Mouse (Mus musculus): ENCODE results near the gene Scmh1. TPM values are rescaled to one million over a fixed set of nuclear protein-coding genes. Genes with fewer than 3 reads are reported as not detected.

The Scmh1 gene
- total and polyA plus RNA-seq, 3 experiments, result 48.1 to 67.9 (median 53.1) TPM

DNA sequence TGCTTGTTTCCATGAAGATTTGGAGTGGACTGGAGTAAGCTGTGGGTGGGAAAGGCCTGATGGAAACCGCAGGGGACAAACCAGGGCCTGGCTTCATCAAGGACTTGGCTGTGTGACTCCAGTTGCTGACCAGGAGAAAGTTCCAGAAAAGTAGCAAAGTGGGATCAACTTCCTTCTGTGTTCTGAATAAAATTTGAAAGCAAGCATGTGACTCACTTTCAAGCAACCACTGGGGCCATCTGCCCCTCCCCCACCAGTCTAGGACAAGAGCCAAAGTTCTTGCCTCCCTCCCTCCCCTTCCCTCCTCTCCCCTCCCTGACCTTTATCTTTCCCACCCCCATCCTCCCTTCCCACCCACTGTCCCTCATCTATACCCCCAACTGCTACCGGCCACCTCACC, 35.9 kb upstream of the Scmh1 start:
- intact Hi-C loops (cut with DNase I), result no loop called here
- Histone ChIP-seq H3K27ac (peak overlapping the region; percentile 5), H3K27me3 (ENCODE audit: control insufficient read depth, insufficient read depth, low read length) (no peaks in the 10 kb centered on the region), H3K9ac (ENCODE audit: low read depth, low read length) (no peak overlapping the region), H3K4me3 (no peak overlapping the region), H3K79me2 (replicated peaks; ENCODE audit: control insufficient read depth, insufficient read depth, low read length) (no peaks in the 10 kb centered on the region), H3K4me1 (ENCODE audit: control insufficient read depth, insufficient read depth, low read length) (peaks cover 3% of the 10 kb centered on the region), H3K36me3 (ENCODE audit: control insufficient read depth, insufficient read depth, low read length) (no peaks in the 10 kb centered on the region)
- 41% methylated on average over 2 of the region's 2 CpGs for WGBS
- no peak for TF ChIP-seq EP300 (IDR thresholded peaks at IDR 0.05; ENCODE audit: insufficient read depth, low read depth, low read length)
- peak; percentile 41 to 52 for DNase-seq

DNA sequence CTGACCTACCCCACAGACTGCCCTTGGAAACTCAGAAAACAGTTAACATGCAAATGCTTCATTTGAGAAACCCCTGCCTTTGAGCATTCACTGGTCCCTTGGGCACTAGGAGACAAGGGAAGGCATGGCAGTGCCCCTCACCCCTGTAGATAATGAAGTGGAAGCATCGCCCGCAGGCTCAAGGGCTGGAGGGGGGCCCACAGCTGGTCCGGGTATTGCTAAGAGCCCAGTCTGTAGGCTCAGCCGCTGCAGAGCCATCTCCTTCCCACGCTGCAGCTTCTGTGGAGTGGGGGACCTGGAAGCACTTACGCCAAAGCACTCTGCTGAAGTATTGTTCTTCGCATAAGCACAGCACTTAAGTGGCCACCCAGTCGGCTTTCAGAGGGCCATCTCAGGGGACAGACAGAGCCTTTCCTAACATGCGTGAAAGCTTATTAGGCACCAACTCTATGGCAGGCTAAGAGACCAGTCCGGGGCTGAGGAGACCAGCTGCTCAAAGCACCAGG, 35.2 kb upstream of the Scmh1 start:
- intact Hi-C loops (cut with DNase I), result no loop called here
- Histone ChIP-seq H3K36me3 (ENCODE audit: control insufficient read depth, insufficient read depth, low read length) (no peaks in the 10 kb centered on the region), H3K27me3 (ENCODE audit: control insufficient read depth, insufficient read depth, low read length) (no peaks in the 10 kb centered on the region), H3K9ac (ENCODE audit: low read depth, low read length) (0 out of 2 replicates have a peak overlapping the region, but pooled peaks have one; percentile 18), H3K4me1 (ENCODE audit: control insufficient read depth, insufficient read depth, low read length) (peaks cover 3% of the 10 kb centered on the region), H3K4me3 (no peak overlapping the region), H3K27ac (no peak overlapping the region), H3K79me2 (replicated peaks; ENCODE audit: control insufficient read depth, insufficient read depth, low read length) (no peaks in the 10 kb centered on the region)
- WGBS, result 39% methylated on average over 10 of the region's 10 CpGs
- DNase-seq, result peak; percentile 9 to 29
- TF ChIP-seq POLR2A (IDR thresholded peaks at IDR 0.05; ENCODE audit: insufficient read depth, low read depth, low read length) (no peak), EP300 (IDR thresholded peaks at IDR 0.05; ENCODE audit: insufficient read depth, low read depth, low read length) (no peak), CTCF (IDR thresholded peaks at IDR 0.05) (no peak)

DNA sequence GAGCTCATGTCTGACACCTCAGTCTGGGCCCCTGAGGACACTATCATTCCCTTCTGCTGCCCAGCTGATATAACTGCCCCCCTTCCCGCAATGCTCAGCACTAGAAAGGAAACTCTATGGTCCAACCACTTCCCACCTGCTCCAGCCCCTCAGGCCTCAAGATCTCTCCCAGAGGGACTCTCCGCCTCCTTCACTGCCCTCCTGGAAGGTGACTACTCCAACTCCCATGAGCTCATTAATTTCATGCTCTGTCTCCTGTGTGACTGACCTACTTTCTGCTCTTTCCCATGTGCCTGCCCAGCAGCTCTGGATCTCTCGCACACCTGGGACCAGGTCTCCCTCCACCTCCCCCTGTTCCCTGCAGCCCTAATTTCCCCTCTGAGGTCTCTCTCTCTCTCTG, 32.2 kb upstream of the Scmh1 start:
- intact Hi-C loops (cut with DNase I), result no loop called here
- no peak for DNase-seq
- Histone ChIP-seq H3K79me2 (replicated peaks; ENCODE audit: control insufficient read depth, insufficient read depth, low read length) (no peaks in the 10 kb centered on the region), H3K27me3 (ENCODE audit: control insufficient read depth, insufficient read depth, low read length) (no peaks in the 10 kb centered on the region), H3K4me1 (ENCODE audit: control insufficient read depth, insufficient read depth, low read length) (peaks cover 3% of the 10 kb centered on the region), H3K4me3 (no peak overlapping the region), H3K9ac (ENCODE audit: low read depth, low read length) (no peak overlapping the region), H3K36me3 (ENCODE audit: control insufficient read depth, insufficient read depth, low read length) (no peaks in the 10 kb centered on the region), H3K27ac (no peak overlapping the region)
- 85% methylated on average over 3 of the region's 3 CpGs for WGBS
- TF ChIP-seq CTCF (IDR thresholded peaks at IDR 0.05), result no peak
- no peak for TF ChIP-seq EP300 (IDR thresholded peaks at IDR 0.05; ENCODE audit: insufficient read depth, low read depth, low read length)
- TF ChIP-seq POLR2A (IDR thresholded peaks at IDR 0.05; ENCODE audit: insufficient read depth, low read depth, low read length), result no peak

DNA sequence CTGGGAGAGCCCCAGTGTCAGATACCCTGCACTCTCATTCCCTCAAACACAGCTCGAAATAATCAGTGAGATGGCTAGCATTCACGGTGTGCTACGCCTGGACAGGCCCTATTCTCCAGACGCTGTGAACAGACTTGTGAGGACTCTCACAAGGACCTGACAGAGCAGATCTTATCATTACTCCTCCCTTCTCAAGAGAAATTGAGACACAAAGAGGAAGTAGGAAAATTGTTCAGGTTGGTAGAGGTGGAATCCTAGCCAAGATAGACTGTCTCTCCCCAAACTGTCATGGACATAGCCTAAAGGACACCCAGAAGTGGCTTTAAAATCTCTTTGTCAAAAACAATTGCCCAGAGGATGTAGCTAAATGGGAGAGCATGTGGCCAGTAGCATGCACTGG, 31.3 kb upstream of the Scmh1 start:
- H3K4me1 ChIP-seq (ENCODE audit: control insufficient read depth, insufficient read depth, low read length), result no peaks in the 10 kb centered on the region; the same call in 1 of the 2 replicates
- no peaks in the 10 kb centered on the region for H3K27me3 ChIP-seq (ENCODE audit: control insufficient read depth, insufficient read depth, low read length)
- H3K4me3 ChIP-seq, result no peak overlapping the region
- no peak for DNase-seq
- intact Hi-C loops (cut with DNase I), result no loop called here
- H3K36me3 ChIP-seq (ENCODE audit: control insufficient read depth, insufficient read depth, low read length), result no peaks in the 10 kb centered on the region
- TF ChIP-seq EP300 (IDR thresholded peaks at IDR 0.05; ENCODE audit: insufficient read depth, low read depth, low read length) (no peak), CTCF (IDR thresholded peaks at IDR 0.05) (no peak), POLR2A (IDR thresholded peaks at IDR 0.05; ENCODE audit: insufficient read depth, low read depth, low read length) (no peak)
- no peaks in the 10 kb centered on the region for H3K79me2 ChIP-seq (replicated peaks; ENCODE audit: control insufficient read depth, insufficient read depth, low read length)
- WGBS, result 50% methylated on average over 4 of the region's 4 CpGs
- H3K27ac ChIP-seq, result no peak overlapping the region
- no peak overlapping the region for H3K9ac ChIP-seq (ENCODE audit: low read depth, low read length)

DNA sequence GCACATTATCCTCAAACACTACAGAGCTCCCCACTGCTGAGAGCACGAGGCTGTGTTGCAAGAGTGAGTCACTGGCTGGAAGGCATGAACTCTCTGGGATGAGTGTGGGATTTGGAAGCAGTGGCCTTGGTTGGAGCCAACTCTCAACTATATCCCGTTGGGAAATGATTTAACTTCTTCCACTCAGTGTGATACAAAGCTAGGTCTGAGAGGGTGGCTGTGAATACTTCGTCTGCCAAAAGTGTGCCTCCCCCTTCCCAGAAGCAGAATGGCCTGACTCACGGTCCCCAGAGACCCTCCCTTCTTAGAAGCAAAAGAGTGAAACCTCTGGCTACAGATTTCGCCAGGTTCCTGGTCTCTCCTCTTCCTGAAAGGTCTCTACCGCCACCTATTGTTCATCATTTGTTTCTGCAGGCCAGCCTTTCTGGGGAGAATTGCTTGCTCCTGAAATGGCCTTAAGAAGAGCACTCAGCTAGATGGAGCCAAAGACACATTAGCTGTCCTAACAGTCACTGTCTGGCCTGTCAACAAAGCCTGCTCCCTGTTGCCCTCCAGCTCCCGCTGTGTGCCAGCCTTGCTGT, 24.2 kb upstream of the Scmh1 start:
- H3K79me2 ChIP-seq (replicated peaks; ENCODE audit: control insufficient read depth, insufficient read depth, low read length), result no peaks in the 10 kb centered on the region
- TF ChIP-seq POLR2A (IDR thresholded peaks at IDR 0.05; ENCODE audit: insufficient read depth, low read depth, low read length), result 0 out of 2 replicates have a peak, but pooled peaks have one; percentile 24
- TF ChIP-seq CTCF (IDR thresholded peaks at IDR 0.05), result peak; percentile 94
- TF ChIP-seq EP300 (IDR thresholded peaks at IDR 0.05; ENCODE audit: insufficient read depth, low read depth, low read length), result 0 out of 2 replicates have a peak, but pooled peaks have one; percentile 54
- H3K9ac ChIP-seq (ENCODE audit: low read depth, low read length), result no peak overlapping the region
- H3K27me3 ChIP-seq (ENCODE audit: control insufficient read depth, insufficient read depth, low read length), result no peaks in the 10 kb centered on the region
- H3K27ac ChIP-seq, result no peak overlapping the region
- intact Hi-C loops (cut with DNase I), result loop anchor here (2.0 to 5.0 kb wide), 3 partner anchors 156 to 259 kb away; no protein-coding TSS in a partner anchor
- 3% methylated on average over 7 of the region's 7 CpGs for WGBS
- no peak overlapping the region; the same call in 1 of the 2 replicates for H3K4me3 ChIP-seq
- peak; percentile 76 to 86 for DNase-seq
- peaks cover 5% of the 10 kb centered on the region for H3K4me1 ChIP-seq (ENCODE audit: control insufficient read depth, insufficient read depth, low read length)
- H3K36me3 ChIP-seq (ENCODE audit: control insufficient read depth, insufficient read depth, low read length), result no peaks in the 10 kb centered on the region

DNA sequence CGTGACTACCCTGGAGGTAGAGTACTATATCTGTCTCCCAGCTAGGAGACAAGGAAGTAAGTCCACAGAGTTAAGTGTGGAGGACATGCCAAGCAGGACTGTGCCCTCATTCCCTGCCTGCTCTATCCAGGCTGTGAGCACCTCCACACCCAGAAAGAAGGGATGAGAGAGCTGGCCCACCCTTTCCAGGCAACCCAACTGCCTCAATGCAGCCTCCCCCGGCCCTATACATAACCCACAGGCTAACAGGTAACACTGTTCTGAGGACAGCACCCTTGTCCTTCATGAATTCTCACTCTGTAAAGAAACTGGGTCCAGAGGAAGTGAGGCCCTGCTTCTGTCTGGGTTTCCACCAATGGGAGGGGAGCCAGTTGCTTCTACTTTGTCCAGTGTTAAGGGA, 19.6 kb upstream of the Scmh1 start:
- no peak overlapping the region for H3K27ac ChIP-seq
- H3K4me3 ChIP-seq, result no peak overlapping the region
- TF ChIP-seq POLR2A (IDR thresholded peaks at IDR 0.05; ENCODE audit: insufficient read depth, low read depth, low read length) (no peak), EP300 (IDR thresholded peaks at IDR 0.05; ENCODE audit: insufficient read depth, low read depth, low read length) (no peak), CTCF (IDR thresholded peaks at IDR 0.05) (no peak)
- no peak for DNase-seq
- no peaks in the 10 kb centered on the region for H3K36me3 ChIP-seq (ENCODE audit: control insufficient read depth, insufficient read depth, low read length)
- WGBS, result 83% methylated on average over 2 of the region's 2 CpGs
- intact Hi-C loops (cut with DNase I), result loop anchor here (5.0 kb wide), 2 partner anchors 132 to 297 kb away; no protein-coding TSS in a partner anchor
- no peak overlapping the region for H3K9ac ChIP-seq (ENCODE audit: low read depth, low read length)
- no peaks in the 10 kb centered on the region for H3K79me2 ChIP-seq (replicated peaks; ENCODE audit: control insufficient read depth, insufficient read depth, low read length)
- no peaks in the 10 kb centered on the region for H3K27me3 ChIP-seq (ENCODE audit: control insufficient read depth, insufficient read depth, low read length)
- peaks cover 4% of the 10 kb centered on the region for H3K4me1 ChIP-seq (ENCODE audit: control insufficient read depth, insufficient read depth, low read length)
